Mouse (Mus musculus) G1E-ER4 (cell line): ENCODE measurements around the gene 4931440F15Rik. TPM values are rescaled to one million over a fixed set of nuclear protein-coding genes. Genes with fewer than 3 reads are reported as not detected.

ENCODE experiments used
- GATA1 ChIP-seq: IDR thresholded peaks from one replicate; pipeline ENCODE4 v1.8.0; 2012; ENCODE audit warnings: low read length, inconsistent platforms
- polyA plus RNA-seq: library from polyadenylated mRNA; stranded (reverse); fragments of >175 nt; gene quantifications from 2 replicates; pipeline ENCODE4 v1.2.3, GENCODE M21; 2012

The 4931440F15Rik gene
- polyA plus RNA-seq, 1 experiment = not detected

DNA sequence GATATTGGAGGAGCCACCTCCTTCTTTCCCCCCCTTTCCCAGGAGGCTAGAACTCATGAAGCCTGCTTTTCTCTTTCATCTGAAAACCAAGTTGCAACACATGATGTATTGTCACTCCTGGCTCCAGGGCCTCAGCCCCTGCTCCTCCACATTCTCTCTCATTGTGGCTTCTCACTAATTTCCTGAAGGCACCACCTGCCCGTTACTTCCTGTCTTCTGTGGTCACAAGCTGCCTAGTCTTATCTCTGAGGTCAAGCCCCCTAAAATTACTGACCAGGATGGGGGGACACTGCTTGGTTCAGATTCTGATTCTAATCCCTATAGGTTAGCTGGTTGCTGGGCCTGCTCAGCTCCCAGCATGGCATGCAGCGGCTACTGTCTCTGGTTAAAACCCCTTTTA lies 50.7 kb downstream of the 4931440F15Rik start:
- TF ChIP-seq GATA1 = no peak

DNA sequence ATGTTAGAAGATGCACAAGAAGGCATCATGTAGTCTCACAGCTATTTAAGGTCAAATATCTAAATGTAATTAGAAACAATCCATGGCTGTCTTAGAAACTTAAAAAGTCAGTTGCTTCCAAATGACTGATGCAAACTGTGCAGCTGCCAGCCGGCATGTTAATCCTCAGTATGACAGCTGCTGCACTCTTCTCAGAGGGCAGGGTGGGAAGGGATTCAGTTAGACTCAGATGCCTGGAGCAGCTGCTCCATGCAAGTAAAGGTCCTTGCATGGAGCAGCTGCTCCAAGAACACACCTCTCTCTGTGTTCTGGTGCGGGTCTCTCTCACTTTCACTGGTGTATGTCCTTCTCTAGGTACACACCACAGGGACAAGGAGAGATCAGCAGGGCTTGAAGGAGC lies 51.2 kb downstream of the 4931440F15Rik start:
- TF ChIP-seq GATA1 = no peak

Other genes with a start within 250 kb of the 4931440F15Rik start
- 82.6 and 96.2 TPM in 2 replicates for gene Rtn4, start 132.7 kb downstream of the 4931440F15Rik start, polyA plus RNA-seq
- not detected in 2 replicates for gene Eml6, start 200.4 kb upstream of the 4931440F15Rik start, polyA plus RNA-seq